Mouse (Mus musculus) hindbrain, postnatal 0 days (tissue): Measurements from ENCODE around the gene Rtraf. TPM values are rescaled to one million over a fixed set of nuclear protein-coding genes. Genes with fewer than 3 reads are reported as not detected.

Experiments
- ATAC-seq: fragments of 200-750 bp; cut with Nextera tagmentation; 2 replicates; pipeline ENCODE4 v1.8.0; 2017; ENCODE audit warnings: mild to moderate bottlenecking, moderate TSS enrichment, moderate library complexity
- DNase-seq: peaks from one replicate; pipeline ENCODE4 v3.0.0-alpha.2; 2015; ENCODE audit warnings: low spot score
- H3K27ac ChIP-seq: fragments of 300-500 bp; sonication (generic); 2 replicates; pipeline ENCODE4 v1.5.1; 2014; ENCODE audit warnings: mild to moderate bottlenecking
- H3K27me3 ChIP-seq: fragments of 300-500 bp; sonication (generic); 2 replicates; pipeline ENCODE4 v1.6.1; 2014; ENCODE audit warnings: low read length, mixed read lengths; ENCODE audit not compliant: insufficient read depth
- H3K36me3 ChIP-seq: fragments of 300-500 bp; sonication (generic); 2 replicates; pipeline ENCODE4 v1.6.1; 2014; ENCODE audit warnings: low read length, mixed read lengths; ENCODE audit not compliant: insufficient read depth
- H3K4me1 ChIP-seq: fragments of 300-500 bp; sonication (generic); 2 replicates; pipeline ENCODE4 v1.6.1; 2014; ENCODE audit warnings: antibody characterized with exemption, low read length, mixed read lengths; ENCODE audit not compliant: insufficient read depth
- H3K4me2 ChIP-seq: fragments of 300-500 bp; sonication (generic); 2 replicates; pipeline ENCODE4 v1.6.1; 2014; ENCODE audit warnings: low read depth, mild to moderate bottlenecking, low read length, moderate library complexity, mixed read lengths
- H3K4me3 ChIP-seq: fragments of 300-500 bp; sonication (generic); 2 replicates; pipeline ENCODE4 v1.5.1; 2014; ENCODE audit warnings: low read length
- H3K9ac ChIP-seq: fragments of 300-500 bp; sonication (generic); replicated peaks from 2 replicates; pipeline ENCODE4 v1.6.1; 2014; ENCODE audit warnings: mild to moderate bottlenecking, low read length, moderate library complexity, mixed read lengths
- H3K9me3 ChIP-seq: fragments of 300-500 bp; sonication (generic); 2 replicates; pipeline ENCODE4 v1.6.1; 2016; ENCODE audit warnings: low read length, mixed read lengths
- CTCF ChIP-seq: IDR thresholded peaks from 2 replicates; pipeline ENCODE4 v1.5.1; 2016; ENCODE audit warnings: antibody characterized with exemption, control low read depth, low read depth
- WGBS: fragments of 180-500 bp; shearing (Covaris S2); extraction: QIAGEN DNeasy Blood & Tissue Kit; methylation state at CpG from one replicate; pipeline ENCODE4 v1.1.7; 2014; 5-methylcytosine and 5-hydroxymethylcytosine counted together
- polyA plus RNA-seq: library from polyadenylated mRNA; unstranded; fragments of >200 nt; fragmentation: Nextera tagmentation; extraction: Ambion mirVana; gene quantifications from 2 replicates; pipeline ENCODE4 v1.2.1, GENCODE M21; 2015
- total RNA-seq: library from RNA; depleted of rRNA; stranded (reverse); fragments of >200 nt; gene quantifications from 2 replicates; pipeline ENCODE4 v1.2.3, GENCODE M21; 2014

Rtraf gene
- total and polyA plus RNA-seq, 2 experiments from 2014 or later, result 51.5 to 152 TPM

GRCm38 (mm10) chr14:19858808-19859776, 35.5 kb upstream of the Rtraf start:
- Histone ChIP-seq H3K27me3 (no peaks in the 10 kb centered on the region), H3K4me1 (no peaks in the 10 kb centered on the region), H3K9me3 (no peaks in the 10 kb centered on the region), H3K36me3 (no peaks in the 10 kb centered on the region), H3K4me3 (no peak overlapping the region), H3K27ac (no peak overlapping the region), H3K9ac (no peak overlapping the region), H3K4me2 (0 out of 2 replicates have a peak overlapping the region, but pooled peaks have one; percentile 18)
- 48% methylated on average over 8 of the region's 8 CpGs for WGBS
- DNase-seq, result peak; percentile 80
- ATAC-seq, result peak; percentile 38; the same call in 1 of the 2 replicates
- TF ChIP-seq CTCF, result peak; percentile 55

- no peaks in the 10 kb centered on the region for H3K9me3 ChIP-seq
- no peak for DNase-seq
- ATAC-seq, result no peak
- H3K4me2 ChIP-seq, result no peak overlapping the region
- no peak overlapping the region for H3K9ac ChIP-seq
- H3K4me3 ChIP-seq, result no peak overlapping the region
- 78% methylated on average over 2 of the region's 2 CpGs for WGBS
- H3K27ac ChIP-seq, result no peak overlapping the region
- H3K36me3 ChIP-seq, result no peaks in the 10 kb centered on the region
- no peaks in the 10 kb centered on the region for H3K4me1 ChIP-seq
- no peak for TF ChIP-seq CTCF
- H3K27me3 ChIP-seq, result no peaks in the 10 kb centered on the region
These were observed 34.7 kb upstream of the Rtraf start for GRCm38 (mm10) chr14:19858279-19858678.

DNA sequence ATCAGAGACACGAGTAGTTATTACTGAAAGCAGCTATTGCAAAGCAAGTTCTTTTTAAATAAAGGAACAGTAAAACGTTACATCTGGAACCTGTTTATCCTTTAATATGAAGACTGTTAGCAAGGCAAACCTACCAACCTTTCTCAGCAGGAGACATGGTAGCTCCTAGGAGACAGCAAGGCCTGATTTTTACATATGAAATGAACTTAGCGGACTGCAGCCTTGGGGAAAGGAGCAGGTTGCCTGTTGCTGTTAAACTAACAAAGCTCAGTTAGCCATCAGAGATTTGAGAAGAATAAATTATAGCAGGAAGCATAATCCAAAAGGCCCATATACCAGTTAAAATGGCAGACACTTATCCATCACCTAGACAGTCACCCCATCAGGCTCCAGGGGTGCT, 29.8 kb upstream of the Rtraf start:
- DNase-seq (no peak), ATAC-seq (no peak)
- Histone ChIP-seq H3K27ac (no peak overlapping the region), H3K4me1 (no peaks in the 10 kb centered on the region), H3K27me3 (no peaks in the 10 kb centered on the region), H3K9ac (no peak overlapping the region), H3K9me3 (no peaks in the 10 kb centered on the region), H3K4me3 (no peak overlapping the region), H3K4me2 (no peak overlapping the region), H3K36me3 (no peaks in the 10 kb centered on the region)
- no peak for TF ChIP-seq CTCF
- WGBS, result 42% methylated on average over 3 of the region's 3 CpGs

GRCm38 (mm10) chr14:19839600-19840332, 16.1 kb upstream of the Rtraf start:
- no peaks in the 10 kb centered on the region for H3K4me1 ChIP-seq
- DNase-seq (peak; percentile 80), ATAC-seq (peak; percentile 73)
- H3K27ac ChIP-seq, result no peak overlapping the region
- peak overlapping the region; percentile 44 for H3K4me2 ChIP-seq
- H3K27me3 ChIP-seq, result no peaks in the 10 kb centered on the region
- no peaks in the 10 kb centered on the region for H3K36me3 ChIP-seq
- H3K9ac ChIP-seq, result peak overlapping the region; percentile 43; the same call in 1 of the 2 replicates
- 21% methylated on average over 15 of the region's 15 CpGs for WGBS
- TF ChIP-seq CTCF, result peak; percentile 80
- H3K4me3 ChIP-seq, result 0 out of 2 replicates have a peak overlapping the region, but pooled peaks have one; percentile 14
- H3K9me3 ChIP-seq, result no peaks in the 10 kb centered on the region

DNA sequence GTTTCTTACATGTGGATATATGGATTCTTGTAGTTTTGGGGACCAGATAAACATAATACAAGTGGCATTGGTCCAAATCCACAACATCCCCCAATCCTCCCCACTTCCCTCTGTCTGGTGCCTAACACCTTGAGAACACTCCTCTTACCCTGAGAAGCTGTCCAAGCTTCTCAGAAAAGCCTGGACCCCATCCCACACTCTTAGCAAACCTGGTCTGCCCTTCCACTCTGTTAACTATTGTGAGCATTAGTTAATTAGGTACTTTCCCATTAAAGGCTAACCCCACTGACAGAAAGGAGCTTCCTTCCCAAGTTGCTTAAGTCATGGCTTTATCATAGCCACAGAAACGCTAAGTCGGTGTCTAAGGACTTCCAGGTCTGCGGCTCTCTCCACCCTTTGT, 12.7 kb upstream of the Rtraf start:
- no peak for TF ChIP-seq CTCF
- Histone ChIP-seq H3K9me3 (no peaks in the 10 kb centered on the region), H3K36me3 (no peaks in the 10 kb centered on the region), H3K4me2 (no peak overlapping the region), H3K9ac (no peak overlapping the region), H3K4me1 (no peaks in the 10 kb centered on the region), H3K4me3 (no peak overlapping the region), H3K27ac (no peak overlapping the region), H3K27me3 (no peaks in the 10 kb centered on the region)
- ATAC-seq (no peak), DNase-seq (no peak)
- WGBS, result 85% methylated on average over 3 of the region's 3 CpGs

DNA sequence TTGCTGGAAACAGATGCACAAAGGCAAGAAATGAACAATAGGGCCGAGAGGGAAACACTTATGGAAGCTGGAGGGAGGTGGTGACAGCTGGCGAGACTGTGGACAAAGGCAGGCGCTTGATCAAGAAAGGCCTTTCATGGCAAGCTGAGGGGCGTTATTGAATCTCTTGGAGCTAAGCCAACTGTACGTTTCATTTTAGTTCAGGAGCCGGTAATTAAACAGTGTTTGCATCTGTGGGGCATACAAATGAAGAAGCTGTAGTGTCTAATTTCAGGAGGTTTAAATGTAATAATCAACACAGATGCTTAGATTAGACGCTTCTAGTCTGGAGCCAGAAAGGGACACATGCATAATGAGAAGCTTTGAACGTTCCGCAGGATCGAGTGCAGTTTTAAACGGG, 1.9 kb upstream of the Rtraf start:
- DNase-seq (peak; percentile 74), ATAC-seq (peak; percentile 21; the same call in 1 of the 2 replicates)
- no peak overlapping the region; the same call in 1 of the 2 replicates for H3K9ac ChIP-seq
- H3K4me3 ChIP-seq, result no peak overlapping the region
- no peak for TF ChIP-seq CTCF
- peaks cover 13% of the 10 kb centered on the region; the same call in 1 of the 2 replicates for H3K4me1 ChIP-seq
- no peaks in the 10 kb centered on the region for H3K9me3 ChIP-seq
- 14% methylated on average over 11 of the region's 11 CpGs for WGBS
- peaks cover 7% of the 10 kb centered on the region; the same call in 1 of the 2 replicates for H3K36me3 ChIP-seq
- H3K4me2 ChIP-seq, result peak overlapping the region; percentile 31
- H3K27ac ChIP-seq, result peak overlapping the region; percentile 48
- no peaks in the 10 kb centered on the region for H3K27me3 ChIP-seq
